Mouse (Mus musculus): ENCODE measurements at regions not wholly inside any gene's neighbourhood (a gene's known extent, or its start where the extent isn't known, plus 50 kb on each side); places are given as distances from the start of the nearest gene placed in this dataset.

GRCm38 (mm10) chr3:133846301-133846700 is 301.4 kb upstream of the Tet2 start:
- H3K9me3 ChIP-seq (ENCODE audit: control insufficient read depth, low read length): no peaks in the 10 kb centered on the region
- H3K27me3 ChIP-seq (ENCODE audit: control insufficient read depth, insufficient read depth, low read length): no peaks in the 10 kb centered on the region
- no peak overlapping the region for H3K4me2 ChIP-seq (replicated peaks; ENCODE audit: low read depth, low read length)
- no peak overlapping the region for H3K9ac ChIP-seq (ENCODE audit: low read depth, low read length)
- no peak overlapping the region for H3K4me3 ChIP-seq (ENCODE audit: low read length)
- H3K36me3 ChIP-seq (ENCODE audit: control insufficient read depth, insufficient read depth, low read length): no peaks in the 10 kb centered on the region
- no peak for ATAC-seq (ENCODE audit: low FRiP score, low TSS enrichment)
- no peaks in the 10 kb centered on the region for H3K4me1 ChIP-seq (ENCODE audit: control insufficient read depth, insufficient read depth, low read length)
- H3K27ac ChIP-seq (ENCODE audit: low read depth, low read length): no peak overlapping the region

DNA sequence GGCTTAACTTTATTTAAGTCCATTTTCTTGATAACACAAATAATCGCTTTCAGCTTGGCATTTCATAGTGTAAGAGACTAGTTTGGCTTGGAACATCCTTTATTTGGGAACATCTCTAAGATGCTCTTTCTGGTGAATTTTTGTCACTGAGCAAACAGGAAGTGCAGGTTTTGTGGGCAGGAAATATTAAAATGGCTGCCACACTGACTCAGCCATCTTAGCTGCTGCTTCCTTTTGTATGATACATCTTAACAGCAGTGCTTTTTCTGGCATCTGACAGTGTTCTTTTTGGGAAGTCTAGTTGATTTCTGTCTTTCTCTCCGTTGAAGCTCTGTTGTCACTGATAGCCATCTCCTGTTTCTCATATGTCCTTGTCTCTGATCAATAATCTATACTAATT is 329.4 kb upstream of the Tet2 start:
- no peak overlapping the region for H3K4me2 ChIP-seq (replicated peaks; ENCODE audit: low read depth, low read length)
- no peaks in the 10 kb centered on the region for H3K9me3 ChIP-seq (ENCODE audit: control insufficient read depth, low read length)
- no peak for ATAC-seq (ENCODE audit: low FRiP score, low TSS enrichment)
- peaks cover 4% of the 10 kb centered on the region for H3K4me1 ChIP-seq (ENCODE audit: control insufficient read depth, insufficient read depth, low read length)
- WGBS: 87% methylated on average over 2 of the region's 2 CpGs
- no peaks in the 10 kb centered on the region for H3K36me3 ChIP-seq (ENCODE audit: control insufficient read depth, insufficient read depth, low read length)
- no peak overlapping the region for H3K4me3 ChIP-seq (ENCODE audit: low read length)
- H3K9ac ChIP-seq (ENCODE audit: low read depth, low read length): no peak overlapping the region
- H3K27me3 ChIP-seq (ENCODE audit: control insufficient read depth, insufficient read depth, low read length): no peaks in the 10 kb centered on the region
- no peak overlapping the region for H3K27ac ChIP-seq (ENCODE audit: low read depth, low read length)

DNA sequence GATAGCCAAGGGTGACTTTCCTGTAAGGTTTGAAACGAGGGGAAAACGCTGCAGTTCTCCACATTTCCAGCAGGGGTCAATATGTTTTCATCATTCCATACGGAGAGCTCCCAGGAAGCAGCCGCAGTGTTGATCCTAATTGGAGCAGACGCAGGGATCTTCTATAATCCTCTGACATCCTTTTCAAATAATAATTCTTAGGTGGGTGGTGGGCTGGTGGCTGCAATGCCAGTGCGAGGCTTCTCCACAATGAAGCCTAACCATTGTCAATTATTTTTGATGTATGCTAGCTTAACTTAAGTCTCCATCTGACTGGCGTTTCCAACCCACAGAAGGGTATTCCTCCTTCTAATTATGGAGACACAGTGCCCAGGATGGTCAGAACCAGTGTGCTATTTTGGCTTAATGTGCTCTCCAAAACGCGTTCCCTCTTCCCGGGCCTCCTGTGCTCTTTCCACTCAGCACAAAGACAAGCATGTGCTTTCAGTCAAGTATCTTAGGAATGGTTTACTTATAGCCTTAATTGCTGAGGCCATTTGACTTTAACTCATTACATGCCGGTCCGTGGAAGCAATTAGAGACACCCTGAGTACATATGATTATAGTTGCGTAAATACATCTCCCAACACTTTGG is 331.6 kb upstream of the Tet2 start:
- no peak overlapping the region for H3K9ac ChIP-seq (ENCODE audit: low read depth, low read length)
- 8% methylated on average over 13 of the region's 13 CpGs for WGBS
- peak overlapping the region; percentile 32 for H3K4me2 ChIP-seq (replicated peaks; ENCODE audit: low read depth, low read length)
- no peaks in the 10 kb centered on the region for H3K9me3 ChIP-seq (ENCODE audit: control insufficient read depth, low read length)
- no peaks in the 10 kb centered on the region for H3K36me3 ChIP-seq (ENCODE audit: control insufficient read depth, insufficient read depth, low read length)
- peaks cover 4% of the 10 kb centered on the region for H3K4me1 ChIP-seq (ENCODE audit: control insufficient read depth, insufficient read depth, low read length)
- ATAC-seq (ENCODE audit: low FRiP score, low TSS enrichment): peak; percentile 89
- H3K27ac ChIP-seq (ENCODE audit: low read depth, low read length): peak overlapping the region; percentile 20; the same call in 1 of the 2 replicates
- H3K27me3 ChIP-seq (ENCODE audit: control insufficient read depth, insufficient read depth, low read length): no peaks in the 10 kb centered on the region
- peak overlapping the region; percentile 6; the same call in 1 of the 2 replicates for H3K4me3 ChIP-seq (ENCODE audit: low read length)

DNA sequence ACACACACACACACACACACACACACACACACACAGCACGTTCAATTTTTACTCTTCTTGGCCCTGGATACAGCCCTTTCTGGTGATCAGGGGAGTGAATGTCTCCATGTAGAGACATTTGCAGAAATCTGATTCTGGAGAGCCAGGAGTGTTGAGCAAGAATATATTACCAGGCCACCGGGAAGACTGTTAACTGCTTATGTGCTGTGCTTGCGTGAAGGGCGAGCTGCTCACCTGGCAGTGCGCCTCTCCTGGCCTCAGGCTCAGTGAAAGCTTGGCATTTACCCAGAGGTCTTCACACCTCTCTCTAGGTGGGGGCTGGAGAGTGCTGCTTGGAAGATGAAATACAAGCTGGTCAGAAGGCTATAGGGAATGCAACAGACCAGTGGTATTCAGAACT is 332.4 kb upstream of the Tet2 start:
- H3K36me3 ChIP-seq (ENCODE audit: control insufficient read depth, insufficient read depth, low read length): no peaks in the 10 kb centered on the region
- peaks cover 4% of the 10 kb centered on the region for H3K4me1 ChIP-seq (ENCODE audit: control insufficient read depth, insufficient read depth, low read length)
- peak; percentile 34; the same call in 1 of the 2 replicates for ATAC-seq (ENCODE audit: low FRiP score, low TSS enrichment)
- no peak overlapping the region for H3K27ac ChIP-seq (ENCODE audit: low read depth, low read length)
- H3K9me3 ChIP-seq (ENCODE audit: control insufficient read depth, low read length): no peaks in the 10 kb centered on the region
- H3K4me2 ChIP-seq (replicated peaks; ENCODE audit: low read depth, low read length): no peak overlapping the region
- 16% methylated on average over 5 of the region's 5 CpGs for WGBS
- no peak overlapping the region for H3K4me3 ChIP-seq (ENCODE audit: low read length)
- H3K27me3 ChIP-seq (ENCODE audit: control insufficient read depth, insufficient read depth, low read length): no peaks in the 10 kb centered on the region
- H3K9ac ChIP-seq (ENCODE audit: low read depth, low read length): no peak overlapping the region

DNA sequence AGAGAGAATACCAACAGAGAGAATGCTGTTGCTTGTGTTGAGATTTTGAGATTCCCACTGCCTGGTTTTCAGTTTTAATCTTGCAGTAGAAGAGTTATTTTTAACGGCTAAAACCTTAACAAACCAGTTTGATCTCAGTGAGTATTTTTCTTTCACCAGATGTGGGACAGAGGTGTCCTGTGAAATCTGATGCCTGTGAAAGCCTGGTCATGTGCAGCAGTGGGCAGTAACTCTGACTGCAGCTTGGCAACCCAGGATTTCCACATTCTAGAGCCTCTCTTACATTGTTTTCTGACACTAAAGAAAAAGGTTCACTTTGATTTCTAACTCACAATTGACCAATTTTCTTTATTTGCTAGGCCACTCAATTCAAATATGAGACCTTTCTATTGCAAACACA is 335.7 kb upstream of the Tet2 start:
- H3K27ac ChIP-seq (ENCODE audit: low read depth, low read length): no peak overlapping the region
- no peak overlapping the region for H3K4me3 ChIP-seq (ENCODE audit: low read length)
- 10% methylated on average over 1 of the region's 1 CpGs for WGBS

DNA sequence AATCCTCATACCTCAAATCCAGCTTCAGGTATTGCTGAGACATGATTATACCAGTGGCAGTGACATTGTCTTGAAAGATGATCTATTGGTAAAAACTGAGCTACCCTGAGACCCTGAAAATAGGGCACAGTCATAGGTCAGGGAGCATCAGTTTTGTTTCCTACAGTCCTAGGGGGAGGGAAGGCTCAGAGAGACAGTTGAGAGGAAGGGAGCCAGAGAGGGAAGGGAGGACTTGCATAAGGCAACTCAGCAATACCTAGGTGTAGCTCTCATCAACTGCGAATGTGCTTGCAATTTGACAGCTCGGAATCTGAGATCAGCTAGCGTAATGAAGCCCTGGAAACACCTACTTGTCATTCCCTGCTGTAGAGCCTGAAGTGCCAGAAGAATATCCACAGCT is 334.4 kb upstream of the Cxxc4 start:
- Histone ChIP-seq H3K4me2 (replicated peaks; ENCODE audit: low read depth, low read length) (no peak overlapping the region), H3K9me3 (ENCODE audit: control insufficient read depth, low read length) (no peaks in the 10 kb centered on the region), H3K27ac (ENCODE audit: low read depth, low read length) (no peak overlapping the region), H3K9ac (ENCODE audit: low read depth, low read length) (no peak overlapping the region), H3K27me3 (ENCODE audit: control insufficient read depth, insufficient read depth, low read length) (no peaks in the 10 kb centered on the region), H3K4me1 (ENCODE audit: control insufficient read depth, insufficient read depth, low read length) (no peaks in the 10 kb centered on the region), H3K36me3 (ENCODE audit: control insufficient read depth, insufficient read depth, low read length) (no peaks in the 10 kb centered on the region), H3K4me3 (ENCODE audit: low read length) (no peak overlapping the region)
- 75% methylated on average over 3 of the region's 3 CpGs for WGBS
- no peak for ATAC-seq (ENCODE audit: low FRiP score, low TSS enrichment)

More for the DNA sequence above, 335.7 kb upstream of the Tet2 start:
- Histone ChIP-seq H3K4me1 (ENCODE audit: control insufficient read depth, insufficient read depth, low read length) (peaks cover 4% of the 10 kb centered on the region), H3K27me3 (ENCODE audit: control insufficient read depth, insufficient read depth, low read length) (no peaks in the 10 kb centered on the region), H3K9me3 (ENCODE audit: control insufficient read depth, low read length) (no peaks in the 10 kb centered on the region), H3K4me2 (replicated peaks; ENCODE audit: low read depth, low read length) (no peak overlapping the region), H3K36me3 (ENCODE audit: control insufficient read depth, insufficient read depth, low read length) (no peaks in the 10 kb centered on the region), H3K9ac (ENCODE audit: low read depth, low read length) (no peak overlapping the region)
- ATAC-seq (ENCODE audit: low FRiP score, low TSS enrichment): no peak

GRCm38 (mm10) chr3:133922200-133922599 is 314.1 kb upstream of the Cxxc4 start:
- H3K4me3 ChIP-seq (ENCODE audit: low read length): no peak overlapping the region
- H3K27ac ChIP-seq (ENCODE audit: low read depth, low read length): no peak overlapping the region
- no peaks in the 10 kb centered on the region for H3K4me1 ChIP-seq (ENCODE audit: control insufficient read depth, insufficient read depth, low read length)
- ATAC-seq (ENCODE audit: low FRiP score, low TSS enrichment): no peak
- H3K36me3 ChIP-seq (ENCODE audit: control insufficient read depth, insufficient read depth, low read length): no peaks in the 10 kb centered on the region
- no peak overlapping the region for H3K9ac ChIP-seq (ENCODE audit: low read depth, low read length)
- no peaks in the 10 kb centered on the region for H3K27me3 ChIP-seq (ENCODE audit: control insufficient read depth, insufficient read depth, low read length)
- H3K9me3 ChIP-seq (ENCODE audit: control insufficient read depth, low read length): no peaks in the 10 kb centered on the region
- H3K4me2 ChIP-seq (replicated peaks; ENCODE audit: low read depth, low read length): no peak overlapping the region

DNA sequence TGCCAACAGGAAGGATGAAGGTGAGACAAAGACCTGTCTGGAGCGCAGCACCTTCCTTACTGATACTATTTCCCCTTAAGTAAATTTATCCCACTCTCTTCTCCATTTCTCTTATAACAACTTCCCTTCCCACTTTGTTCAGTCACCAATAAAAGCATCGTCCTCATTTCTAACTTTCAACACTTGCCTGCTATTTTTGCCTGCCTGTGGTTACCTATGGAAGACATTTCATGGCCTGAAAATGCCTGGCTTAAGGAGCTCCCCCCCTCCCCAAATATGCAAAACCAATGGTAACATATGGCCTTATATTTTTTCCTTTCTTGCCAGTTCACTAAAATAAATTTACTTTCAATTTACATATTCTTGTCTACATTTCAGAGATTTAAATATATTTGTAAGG is 271.0 kb upstream of the Cxxc4 start:
- H3K4me2 ChIP-seq (replicated peaks; ENCODE audit: low read depth, low read length): no peak overlapping the region

DNA sequence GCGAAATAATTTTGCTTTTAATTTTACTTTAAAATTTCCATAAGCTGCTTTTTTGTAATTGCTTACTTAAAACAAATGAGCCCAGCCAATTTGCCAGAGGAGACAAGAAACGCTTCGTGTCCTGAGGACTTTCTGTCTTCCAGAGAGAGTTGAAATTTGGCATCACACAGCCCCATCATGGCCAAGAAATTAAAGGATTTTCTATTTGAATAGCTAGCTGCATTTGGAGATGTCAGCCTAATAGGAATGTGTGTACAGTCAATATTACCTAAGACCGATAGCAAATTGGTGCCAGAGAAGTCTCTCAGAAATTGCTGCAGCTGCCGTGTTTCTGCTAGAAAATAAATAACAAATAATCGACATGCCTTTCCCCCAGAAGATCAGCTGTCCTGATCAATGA is 268.1 kb upstream of the Cxxc4 start:
- H3K4me2 ChIP-seq (replicated peaks; ENCODE audit: low read depth, low read length): no peak overlapping the region
- no peaks in the 10 kb centered on the region for H3K36me3 ChIP-seq (ENCODE audit: control insufficient read depth, insufficient read depth, low read length)
- H3K27ac ChIP-seq (ENCODE audit: low read depth, low read length): no peak overlapping the region
- H3K9me3 ChIP-seq (ENCODE audit: control insufficient read depth, low read length): no peaks in the 10 kb centered on the region
- 92% methylated on average over 6 of the region's 6 CpGs for WGBS
- H3K4me1 ChIP-seq (ENCODE audit: control insufficient read depth, insufficient read depth, low read length): no peaks in the 10 kb centered on the region
- no peak overlapping the region for H3K4me3 ChIP-seq (ENCODE audit: low read length)
- H3K27me3 ChIP-seq (ENCODE audit: control insufficient read depth, insufficient read depth, low read length): no peaks in the 10 kb centered on the region
- ATAC-seq (ENCODE audit: low FRiP score, low TSS enrichment): no peak
- H3K9ac ChIP-seq (ENCODE audit: low read depth, low read length): no peak overlapping the region

More for the DNA sequence above, 271.0 kb upstream of the Cxxc4 start:
- H3K9ac ChIP-seq (ENCODE audit: low read depth, low read length): no peak overlapping the region
- no peaks in the 10 kb centered on the region for H3K9me3 ChIP-seq (ENCODE audit: control insufficient read depth, low read length)
- no peak overlapping the region for H3K27ac ChIP-seq (ENCODE audit: low read depth, low read length)
- no peaks in the 10 kb centered on the region for H3K27me3 ChIP-seq (ENCODE audit: control insufficient read depth, insufficient read depth, low read length)
- no peak overlapping the region for H3K4me3 ChIP-seq (ENCODE audit: low read length)
- no peaks in the 10 kb centered on the region for H3K4me1 ChIP-seq (ENCODE audit: control insufficient read depth, insufficient read depth, low read length)
- H3K36me3 ChIP-seq (ENCODE audit: control insufficient read depth, insufficient read depth, low read length): no peaks in the 10 kb centered on the region
- no peak for ATAC-seq (ENCODE audit: low FRiP score, low TSS enrichment)
- WGBS: 89% methylated on average over 2 of the region's 2 CpGs

All from kidney, embryonic 14.5 days (tissue).